Mouse (Mus musculus) stomach, postnatal 0 days (tissue): Measurements from ENCODE around the gene Wdtc1. TPM values are rescaled to one million over a fixed set of nuclear protein-coding genes. Genes with fewer than 3 reads are reported as not detected.

Source experiments
- ATAC-seq: fragments of 200-750 bp; cut with Nextera tagmentation; 2 replicates; pipeline ENCODE4 v1.8.0; 2017; ENCODE audit not compliant: low FRiP score, low TSS enrichment
- DNase-seq: peaks from one replicate; pipeline ENCODE4 v3.0.0-alpha.2; 2016; ENCODE audit warnings: low spot score
- H3K27ac ChIP-seq: fragments of 300-500 bp; sonication (generic); replicated peaks from 2 replicates; pipeline ENCODE4 v1.5.1; 2014; ENCODE audit warnings: mild to moderate bottlenecking, control low read depth
- H3K27me3 ChIP-seq: fragments of 300-500 bp; sonication (generic); 2 replicates; pipeline ENCODE4 v1.6.1; 2014; ENCODE audit warnings: low read length; ENCODE audit not compliant: control insufficient read depth, insufficient read depth
- H3K36me3 ChIP-seq: fragments of 300-500 bp; sonication (generic); 2 replicates; pipeline ENCODE4 v1.6.1; 2014; ENCODE audit warnings: low read length, mixed read lengths; ENCODE audit not compliant: control insufficient read depth, insufficient read depth
- H3K4me1 ChIP-seq: fragments of 300-500 bp; sonication (generic); replicated peaks from 2 replicates; pipeline ENCODE4 v1.6.1; 2014; ENCODE audit warnings: antibody characterized with exemption; ENCODE audit not compliant: control insufficient read depth, insufficient read depth
- H3K4me2 ChIP-seq: fragments of 300-500 bp; sonication (generic); replicated peaks from 2 replicates; pipeline ENCODE4 v1.6.1; 2014; ENCODE audit warnings: low read depth, mild to moderate bottlenecking, control low read depth, moderate library complexity
- H3K4me3 ChIP-seq: fragments of 300-500 bp; sonication (generic); 2 replicates; pipeline ENCODE4 v1.5.1; 2014; ENCODE audit warnings: low read depth, low read length, control low read depth
- H3K9ac ChIP-seq: fragments of 300-500 bp; sonication (generic); 2 replicates; pipeline ENCODE4 v1.6.1; 2014; ENCODE audit warnings: mild to moderate bottlenecking, low read length, control low read depth, mixed read lengths
- H3K9me3 ChIP-seq: fragments of 300-500 bp; sonication (generic); 2 replicates; pipeline ENCODE4 v1.6.1; 2016; ENCODE audit warnings: low read length; ENCODE audit not compliant: control insufficient read depth
- CTCF ChIP-seq: IDR thresholded peaks from 2 replicates; pipeline ENCODE4 v1.5.1; 2016; ENCODE audit warnings: antibody characterized with exemption, low read depth, mild to moderate bottlenecking, moderate library complexity
- EP300 ChIP-seq: optimal IDR thresholded peaks from 2 replicates; pipeline ENCODE3; 2016; ENCODE audit warnings: antibody characterized with exemption
- WGBS: fragments of 180-500 bp; shearing (Covaris S2); extraction: QIAGEN DNeasy Blood & Tissue Kit; methylation state at CpG from one replicate; pipeline ENCODE4 v1.1.7; 2014; 5-methylcytosine and 5-hydroxymethylcytosine counted together
- polyA plus RNA-seq: library from polyadenylated mRNA; unstranded; fragments of >200 nt; fragmentation: Nextera tagmentation; extraction: Ambion mirVana; gene quantifications from 2 replicates; pipeline ENCODE4 v1.2.1, GENCODE M21; 2015

Wdtc1 gene
- polyA plus RNA-seq, 1 experiment from 2014 or later, result 6.2 TPM

DNA sequence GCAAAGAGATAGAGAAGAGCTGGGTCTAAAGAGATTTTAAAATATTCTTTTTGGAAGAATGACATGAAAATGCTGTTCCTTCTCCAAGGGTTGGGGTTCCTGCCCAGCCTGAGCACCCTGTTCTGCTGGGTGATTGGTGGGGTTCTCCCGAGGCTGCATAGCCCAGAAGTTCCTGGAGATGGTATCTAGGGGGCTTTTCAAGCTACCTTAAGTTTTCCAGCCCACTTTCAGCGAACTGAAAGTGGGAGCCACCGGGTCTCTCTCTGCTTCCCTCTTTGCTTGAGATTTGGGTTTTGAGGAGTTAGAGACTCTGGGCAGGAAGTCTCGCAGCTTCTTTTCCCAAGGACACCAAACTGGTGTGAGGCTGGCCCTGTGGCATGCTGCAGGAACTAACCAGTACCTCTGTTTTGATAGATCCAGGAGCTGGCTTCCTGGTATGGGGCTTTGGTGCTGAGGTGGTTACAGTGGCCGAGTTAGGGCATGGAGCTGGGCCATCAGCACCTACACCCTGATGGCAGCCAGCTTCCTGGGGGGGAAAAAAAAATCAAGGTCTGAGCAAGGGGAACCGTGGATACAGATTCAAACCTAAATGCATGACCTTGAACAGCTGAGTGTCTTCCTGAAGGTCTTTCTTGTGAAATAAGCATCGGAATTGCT lies 18.5 kb upstream of the Wdtc1 start:
- H3K27ac ChIP-seq, result 0 out of 2 replicates have a peak overlapping the region, but pooled peaks have one; percentile 8

GRCm38 (mm10) chr4:133370298-133371274 lies 17.3 kb upstream of the Wdtc1 start:
- Histone ChIP-seq H3K9ac (peak overlapping the region; percentile 91), H3K9me3 (no peaks in the 10 kb centered on the region), H3K27ac (peak overlapping the region; percentile 91), H3K36me3 (no peaks in the 10 kb centered on the region), H3K4me1 (peaks cover 13% of the 10 kb centered on the region; the same call in 1 of the 2 replicates), H3K4me3 (peak overlapping the region; percentile 97), H3K4me2 (peak overlapping the region; percentile 68), H3K27me3 (no peaks in the 10 kb centered on the region)
- ATAC-seq (no peak), DNase-seq (no peak)
- no peak for TF ChIP-seq EP300
- TF ChIP-seq CTCF, result no peak
- 48% methylated on average over 22 of the region's 22 CpGs for WGBS

More for the DNA sequence above, 18.5 kb upstream of the Wdtc1 start:
- TF ChIP-seq EP300 (no peak), CTCF (no peak)
- no peaks in the 10 kb centered on the region for H3K36me3 ChIP-seq
- DNase-seq (peak; percentile 25), ATAC-seq (no peak)
- H3K4me1 ChIP-seq, result peaks cover 13% of the 10 kb centered on the region; the same call in 1 of the 2 replicates
- H3K4me2 ChIP-seq, result peak overlapping the region; percentile 68
- 44% methylated on average over 7 of the region's 7 CpGs for WGBS
- no peaks in the 10 kb centered on the region for H3K27me3 ChIP-seq
- no peaks in the 10 kb centered on the region for H3K9me3 ChIP-seq
- peak overlapping the region; percentile 91 for H3K9ac ChIP-seq
- H3K4me3 ChIP-seq, result peak overlapping the region; percentile 97

DNA sequence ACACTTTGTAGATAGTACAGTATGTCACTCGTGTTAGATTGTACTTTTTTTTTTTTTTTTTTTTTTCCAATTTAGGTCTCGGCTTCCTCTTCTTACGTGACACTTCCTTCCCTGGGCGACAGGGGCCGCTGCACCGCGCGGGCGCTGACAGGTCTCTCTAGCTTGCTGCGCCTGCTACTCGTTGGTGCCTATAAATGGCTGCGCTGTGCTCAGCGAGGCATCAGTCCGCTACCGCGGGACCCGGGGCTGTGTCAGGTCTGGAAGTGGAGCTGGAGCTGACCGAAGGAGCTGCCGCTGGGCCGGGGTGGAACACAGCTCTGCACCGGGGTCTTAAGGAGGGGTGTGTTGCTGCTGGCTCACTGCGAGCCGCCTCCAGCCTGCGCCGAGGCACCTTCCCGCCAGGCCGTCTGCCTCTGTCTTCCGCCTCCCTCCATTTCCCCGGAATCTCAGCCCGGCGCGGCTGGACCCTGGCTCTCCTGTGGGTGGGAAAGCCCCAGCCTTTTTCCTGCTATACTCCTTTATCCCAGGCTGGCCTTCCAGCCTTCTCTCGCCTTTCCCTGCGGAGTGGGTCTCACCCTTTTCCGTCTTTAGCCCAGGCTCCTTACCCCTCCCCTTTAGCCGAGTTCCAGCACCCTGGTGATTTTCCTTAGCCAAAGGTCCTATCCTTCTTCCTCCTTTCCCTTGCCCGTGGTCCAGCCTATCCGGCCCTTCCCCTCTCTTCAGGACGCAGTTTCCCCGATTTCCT lies 16.4 kb upstream of the Wdtc1 start, which contains the start of gene Slc9a1:
TSS of gene Slc9a1 (plus strand) at position 154 of the 745 bp plus-strand sequence.
- Histone ChIP-seq H3K4me1 (peaks cover 13% of the 10 kb centered on the region; the same call in 1 of the 2 replicates), H3K27me3 (no peaks in the 10 kb centered on the region), H3K27ac (peak within 1 kb of the TSS; percentile 91), H3K4me3 (peak within 1 kb of the TSS; percentile 97), H3K36me3 (no peaks in the 10 kb centered on the region), H3K4me2 (peak within 1 kb of the TSS; percentile 68), H3K9ac (peak within 1 kb of the TSS; percentile 91), H3K9me3 (no peaks in the 10 kb centered on the region)
- ATAC-seq (peak; percentile 94), DNase-seq (peak; percentile 93)
- peak; percentile 95 for TF ChIP-seq CTCF
- no peak for TF ChIP-seq EP300
- WGBS, result under 1% methylated on average over 40 of the region's 40 CpGs

DNA sequence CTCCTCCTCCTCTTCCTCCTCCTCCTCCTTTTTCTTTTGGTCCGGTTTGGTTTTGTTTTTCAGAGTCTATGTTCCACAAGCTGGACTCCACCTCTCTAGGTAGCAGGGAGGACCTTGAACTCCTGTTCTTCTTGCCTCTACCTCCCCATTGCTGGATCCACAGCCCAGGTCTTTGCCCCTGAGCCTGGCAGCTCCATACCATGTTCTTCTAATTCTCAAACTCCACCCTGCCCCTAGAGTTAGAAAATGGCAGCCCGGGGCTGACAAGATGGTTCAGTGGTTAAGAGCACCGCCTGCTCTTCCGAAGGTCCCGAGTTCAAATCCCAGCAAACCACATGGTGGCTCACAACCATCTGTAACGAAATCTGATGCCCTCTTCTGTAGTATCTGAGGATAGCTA lies 1.4 kb upstream of the Wdtc1 start:
- ATAC-seq (no peak), DNase-seq (no peak)
- H3K9me3 ChIP-seq, result no peaks in the 10 kb centered on the region
- H3K4me3 ChIP-seq, result no peak overlapping the region
- no peaks in the 10 kb centered on the region for H3K4me1 ChIP-seq
- no peak overlapping the region for H3K4me2 ChIP-seq
- no peak overlapping the region for H3K27ac ChIP-seq
- no peaks in the 10 kb centered on the region for H3K36me3 ChIP-seq
- no peaks in the 10 kb centered on the region for H3K27me3 ChIP-seq
- 88% methylated on average over 6 of the region's 6 CpGs for WGBS
- H3K9ac ChIP-seq, result no peak overlapping the region
- TF ChIP-seq EP300 (no peak), CTCF (no peak)

- 68% methylated on average over 10 of the region's 10 CpGs for WGBS
- no peaks in the 10 kb centered on the region for H3K9me3 ChIP-seq
- no peaks in the 10 kb centered on the region for H3K36me3 ChIP-seq
- H3K4me1 ChIP-seq, result no peaks in the 10 kb centered on the region
- H3K4me3 ChIP-seq, result no peak overlapping the region
- DNase-seq (no peak), ATAC-seq (peak; percentile 33; the same call in 1 of the 2 replicates)
- no peak for TF ChIP-seq EP300
- no peak for TF ChIP-seq CTCF
- H3K4me2 ChIP-seq, result no peak overlapping the region
- no peak overlapping the region for H3K27ac ChIP-seq
- H3K9ac ChIP-seq, result no peak overlapping the region
- no peaks in the 10 kb centered on the region for H3K27me3 ChIP-seq
Measured at GRCm38 (mm10) chr4:133352797-133353196, 484 bp downstream of the Wdtc1 start.
